9 mouse cellular contexts compared by ENCODE assay signal in genomic region chr8:75132485-75132884, GRCm38 (mm10). TPM values are rescaled to one million over a fixed set of nuclear protein-coding genes. Genes with fewer than 3 reads are reported as not detected.
DNase-seq lines count a peak whose midpoint lies in the region; ATAC-seq lines count a peak whose summit lies in the region.
"Had no signal": no experiment of that assay in that cellular context is flagged by ENCODE, and none has a peak within 500 bp of the region (broad histone marks: within the 10 kb centered on the region; RNA-seq: fewer than 3 reads in every experiment).

No protein-coding gene starts in this region.

- no peaks in the 10 kb centered on the region for H3K27me3 ChIP-seq in heart, embryonic 11.5 days (ENCODE audit: control insufficient read depth, insufficient read depth, low read length)
- no peaks in the 10 kb centered on the region for H3K27me3 ChIP-seq in embryonic facial prominence, embryonic 14.5 days (replicated peaks; ENCODE audit: control insufficient read depth, insufficient read depth, low read length)
- H3K27me3 ChIP-seq in midbrain, embryonic 10.5 days (ENCODE audit: low read depth, poor library complexity, severe bottlenecking) = no peaks in the 10 kb centered on the region
- H3K27me3 ChIP-seq: neural tube, embryonic 12.5 days had no signal

- H3K4me3 ChIP-seq in heart, embryonic 11.5 days (ENCODE audit: low read depth, low read length) = no peak overlapping the region
- no peak overlapping the region for H3K4me3 ChIP-seq in embryonic facial prominence, embryonic 14.5 days (ENCODE audit: low read depth, low read length)
- no peak overlapping the region for H3K4me3 ChIP-seq in midbrain, embryonic 10.5 days
- H3K4me3 ChIP-seq: neural tube, embryonic 12.5 days had no signal

- no peak overlapping the region for H3K27ac ChIP-seq in heart, embryonic 11.5 days (ENCODE audit: low read depth, low read length)
- no peak overlapping the region for H3K27ac ChIP-seq in embryonic facial prominence, embryonic 14.5 days (replicated peaks; ENCODE audit: low read depth, low read length)
- no peak overlapping the region for H3K27ac ChIP-seq in midbrain, embryonic 10.5 days (replicated peaks)
- H3K27ac ChIP-seq: neural tube, embryonic 12.5 days had no signal

- peak; percentile 41 to 79 for DNase-seq in heart, adult 18-20 months
- peak; percentile 54 for DNase-seq in A20 (ENCODE audit: low read depth, low spot score)
- DNase-seq in adrenal gland, postnatal 25 days = peak; percentile 56
- peak; percentile 38 for DNase-seq in embryonic facial prominence, embryonic 14.5 days (ENCODE audit: low spot score)
- peak; percentile 35 for DNase-seq in layer of hippocampus, adult 9-11 months
- DNase-seq in midbrain, embryonic 10.5 days (ENCODE audit: low spot score) = no peak

- no peaks in the 10 kb centered on the region for H3K9me3 ChIP-seq in heart, embryonic 11.5 days (replicated peaks; ENCODE audit: control insufficient read depth, low read length)
- H3K9me3 ChIP-seq in embryonic facial prominence, embryonic 14.5 days (ENCODE audit: control insufficient read depth, low read length) = no peaks in the 10 kb centered on the region
- no peaks in the 10 kb centered on the region for H3K9me3 ChIP-seq in midbrain, embryonic 10.5 days (replicated peaks)
- H3K9me3 ChIP-seq: neural tube, embryonic 12.5 days had no signal

- H3K4me2 ChIP-seq in heart, embryonic 11.5 days = no peak overlapping the region
- no peak overlapping the region for H3K4me2 ChIP-seq in embryonic facial prominence, embryonic 14.5 days (ENCODE audit: low read depth, low read length)
- H3K4me2 ChIP-seq: neural tube, embryonic 12.5 days had no signal

- no peak overlapping the region for H3K9ac ChIP-seq in heart, embryonic 11.5 days (ENCODE audit: low read depth, low read length)
- H3K9ac ChIP-seq in embryonic facial prominence, embryonic 14.5 days (ENCODE audit: low read depth, low read length) = no peak overlapping the region
- H3K9ac ChIP-seq: neural tube, embryonic 12.5 days had no signal

- peaks cover 13% of the 10 kb centered on the region for H3K36me3 ChIP-seq in heart, embryonic 11.5 days (ENCODE audit: control insufficient read depth, insufficient read depth, low read length)
- peaks cover 19% of the 10 kb centered on the region for H3K36me3 ChIP-seq in embryonic facial prominence, embryonic 14.5 days (ENCODE audit: control insufficient read depth, insufficient read depth, low read length)
- H3K36me3 ChIP-seq in midbrain, embryonic 10.5 days = peaks cover 52% of the 10 kb centered on the region

- peaks cover 19% of the 10 kb centered on the region; the same call in 1 of the 2 replicates for H3K4me1 ChIP-seq in heart, embryonic 11.5 days (ENCODE audit: control insufficient read depth, insufficient read depth, low read length)
- no peaks in the 10 kb centered on the region for H3K4me1 ChIP-seq in embryonic facial prominence, embryonic 14.5 days (ENCODE audit: control insufficient read depth, insufficient read depth, low read length)
- H3K4me1 ChIP-seq in midbrain, embryonic 10.5 days = peaks cover 2% of the 10 kb centered on the region; the same call in 1 of the 2 replicates

- no peak for ATAC-seq in heart, embryonic 11.5 days (replicated peaks; ENCODE audit: insufficient number of reproducible peaks, low FRiP score, low TSS enrichment)
- no peak for ATAC-seq in embryonic facial prominence, embryonic 14.5 days (ENCODE audit: low read depth)
- ATAC-seq in megakaryocyte-erythroid progenitor cell, adult 5-6 weeks (replicated peaks; ENCODE audit: low FRiP score, low TSS enrichment, poor library complexity, severe bottlenecking) = peak; percentile 29

- WGBS in heart, embryonic 11.5 days (ENCODE audit: insufficient replicate concordance) = 21% methylated on average over 3 of the region's 3 CpGs
- WGBS in embryonic facial prominence, embryonic 14.5 days = 8% methylated on average over 3 of the region's 3 CpGs
- WGBS in midbrain, embryonic 10.5 days = 18% methylated on average over 3 of the region's 3 CpGs

RNA-seq across cellular contexts. Expression of gene Mcm5, which starts 23.1 kb away (rescaled TPM):
- total RNA-seq in heart, adult 18-20 months (2021) = 1 to 10 TPM; 3.3 to 5.1 TPM
- 104 and 110 TPM in 2 replicates for polyA plus RNA-seq in heart, embryonic 11.5 days (2014; fragmentation: Nextera tagmentation; extraction: Ambion mirVana)
- 24.2 and 26.3 TPM in 2 replicates for total RNA-seq in adrenal gland, postnatal 25 days (2021)
- 106 and 128 TPM in 2 replicates for polyA plus RNA-seq in embryonic facial prominence, embryonic 14.5 days (2014; fragmentation: Nextera tagmentation; extraction: Ambion mirVana)
- total RNA-seq in megakaryocyte-erythroid progenitor cell, adult 5-6 weeks (2014; fragmentation: Nextera tagmentation) = 192 and 220 TPM in 2 replicates
- 224 and 361 TPM in 2 replicates for total RNA-seq in megakaryocyte-erythroid progenitor cell, adult 5-6 weeks (2017)
- polyA plus RNA-seq in midbrain, embryonic 10.5 days (2016; fragmentation: Nextera tagmentation; extraction: Ambion mirVana) = 279 and 327 TPM in 2 replicates

RNA-seq across cellular contexts. Expression of gene Hmox1, which starts 39.1 kb away (rescaled TPM):
- 10 to 100 TPM; 10.3 to 17.5 TPM for total RNA-seq in heart, adult 18-20 months (2021)
- polyA plus RNA-seq in heart, embryonic 11.5 days (2014; fragmentation: Nextera tagmentation; extraction: Ambion mirVana) = 9.5 and 17.2 TPM in 2 replicates
- total RNA-seq in adrenal gland, postnatal 25 days (2021) = 26.3 and 44.3 TPM in 2 replicates
- polyA plus RNA-seq in embryonic facial prominence, embryonic 14.5 days (2014; fragmentation: Nextera tagmentation; extraction: Ambion mirVana) = 23.1 and 24.4 TPM in 2 replicates
- 1.8 TPM in 1 of 2 replicates, not detected in the other for total RNA-seq in megakaryocyte-erythroid progenitor cell, adult 5-6 weeks (2014; fragmentation: Nextera tagmentation)
- total RNA-seq in megakaryocyte-erythroid progenitor cell, adult 5-6 weeks (2017) = 1.1 TPM in 1 of 2 replicates, not detected in the other
- 20.5 and 21.0 TPM in 2 replicates for polyA plus RNA-seq in midbrain, embryonic 10.5 days (2016; fragmentation: Nextera tagmentation; extraction: Ambion mirVana)
